Mouse (Mus musculus) kidney, embryonic 16.5 days (tissue): ENCODE results near the gene Zfp62. TPM values are rescaled to one million over a fixed set of nuclear protein-coding genes. Genes with fewer than 3 reads are reported as not detected.

Experiments used
- ATAC-seq: fragments of 200-750 bp; cut with Nextera tagmentation; 2 replicates; pipeline ENCODE4 v1.8.0; 2017; ENCODE audit warnings: moderate TSS enrichment; ENCODE audit not compliant: low FRiP score, low TSS enrichment
- H3K27ac ChIP-seq: fragments of 300-500 bp; sonication (generic); 2 replicates; pipeline ENCODE4 v1.5.1; 2014; ENCODE audit warnings: low read length
- H3K27me3 ChIP-seq: fragments of 300-500 bp; sonication (generic); 2 replicates; pipeline ENCODE4 v1.6.1; 2014; ENCODE audit warnings: low read length, control low read depth, mixed read lengths; ENCODE audit not compliant: insufficient read depth
- H3K36me3 ChIP-seq: fragments of 300-500 bp; sonication (generic); 2 replicates; pipeline ENCODE4 v1.6.1; 2014; ENCODE audit warnings: low read length, control low read depth, mixed read lengths; ENCODE audit not compliant: insufficient read depth
- H3K4me1 ChIP-seq: fragments of 300-500 bp; sonication (generic); 2 replicates; pipeline ENCODE4 v1.6.1; 2014; ENCODE audit warnings: low read length, control low read depth, mixed read lengths; ENCODE audit not compliant: insufficient read depth
- H3K4me2 ChIP-seq: fragments of 300-500 bp; sonication (generic); replicated peaks from 2 replicates; pipeline ENCODE4 v1.6.1; 2014; ENCODE audit warnings: low read depth, low read length
- H3K4me3 ChIP-seq: fragments of 300-500 bp; sonication (generic); 2 replicates; pipeline ENCODE4 v1.5.1; 2014; ENCODE audit warnings: mild to moderate bottlenecking, low read length
- H3K9ac ChIP-seq: fragments of 300-500 bp; sonication (generic); replicated peaks from 2 replicates; pipeline ENCODE4 v1.6.1; 2014; ENCODE audit warnings: low read length
- H3K9me3 ChIP-seq: fragments of 300-500 bp; sonication (generic); 2 replicates; pipeline ENCODE4 v1.6.1; 2016; ENCODE audit warnings: low read length, control low read depth
- WGBS: fragments of 180-500 bp; shearing (Covaris S2); extraction: QIAGEN DNeasy Blood & Tissue Kit; methylation state at CpG from one replicate; pipeline ENCODE4 v1.1.7; 2014; 5-methylcytosine and 5-hydroxymethylcytosine counted together
- polyA plus RNA-seq: library from polyadenylated mRNA; unstranded; fragments of >200 nt; fragmentation: Nextera tagmentation; extraction: Ambion mirVana; gene quantifications from 2 replicates; pipeline ENCODE4 v1.2.1, GENCODE M21; 2015

The Zfp62 gene
- polyA plus RNA-seq, 1 experiment from 2014 or later, result 46.3 TPM

- Histone ChIP-seq H3K27me3 (no peaks in the 10 kb centered on the region), H3K4me3 (peak overlapping the region; percentile 74), H3K9ac (peak overlapping the region; percentile 96), H3K4me2 (peak overlapping the region; percentile 86), H3K36me3 (peaks cover 8% of the 10 kb centered on the region), H3K9me3 (no peaks in the 10 kb centered on the region), H3K4me1 (peaks cover 18% of the 10 kb centered on the region), H3K27ac (peak overlapping the region; percentile 98)
- ATAC-seq, result peak; percentile 56; the same call in 1 of the 2 replicates
- WGBS, result under 1% methylated on average over 10 of the region's 10 CpGs
These were observed 500 bp upstream of the Zfp62 start for GRCm38 (mm10) chr11:49202523-49203061.

GRCm38 (mm10) chr11:49203771-49204497, 842 bp downstream of the Zfp62 start:
- WGBS, result under 1% methylated on average over 24 of the region's 24 CpGs
- H3K9me3 ChIP-seq, result no peaks in the 10 kb centered on the region

GRCm38 (mm10) chr11:49205080-49205590, 2.0 kb downstream of the Zfp62 start:
- H3K27ac ChIP-seq, result no peak overlapping the region
- ATAC-seq, result no peak
- H3K9ac ChIP-seq, result no peak overlapping the region
- 76% methylated on average over 6 of the region's 6 CpGs for WGBS
- H3K36me3 ChIP-seq, result peaks cover 8% of the 10 kb centered on the region
- no peaks in the 10 kb centered on the region for H3K9me3 ChIP-seq
- H3K27me3 ChIP-seq, result no peaks in the 10 kb centered on the region
- no peak overlapping the region for H3K4me3 ChIP-seq
- peaks cover 18% of the 10 kb centered on the region for H3K4me1 ChIP-seq
- peak overlapping the region; percentile 86 for H3K4me2 ChIP-seq

More at GRCm38 (mm10) chr11:49203771-49204497, 842 bp downstream of the Zfp62 start:
- Histone ChIP-seq H3K27ac (peak overlapping the region; percentile 98), H3K4me2 (peak overlapping the region; percentile 86), H3K4me3 (peak overlapping the region; percentile 74), H3K4me1 (peaks cover 18% of the 10 kb centered on the region), H3K9ac (peak overlapping the region; percentile 96), H3K36me3 (peaks cover 8% of the 10 kb centered on the region), H3K27me3 (no peaks in the 10 kb centered on the region)
- ATAC-seq, result peak; percentile 73

- no peak overlapping the region for H3K4me3 ChIP-seq
- H3K27ac ChIP-seq, result no peak overlapping the region
- peaks cover 13% of the 10 kb centered on the region for H3K4me1 ChIP-seq
- 100% methylated on average over 1 of the region's 1 CpGs for WGBS
- no peak overlapping the region for H3K4me2 ChIP-seq
- no peak overlapping the region for H3K9ac ChIP-seq
- H3K9me3 ChIP-seq, result no peaks in the 10 kb centered on the region
- no peaks in the 10 kb centered on the region for H3K27me3 ChIP-seq
- no peak for ATAC-seq
- H3K36me3 ChIP-seq, result peaks cover 8% of the 10 kb centered on the region
These were observed 4.4 kb downstream of the Zfp62 start for GRCm38 (mm10) chr11:49207495-49207894.

GRCm38 (mm10) chr11:49212577-49212976, 9.5 kb downstream of the Zfp62 start:
- no peak for ATAC-seq
- Histone ChIP-seq H3K36me3 (peaks cover 36% of the 10 kb centered on the region), H3K9me3 (no peaks in the 10 kb centered on the region), H3K4me2 (no peak overlapping the region), H3K9ac (no peak overlapping the region), H3K27ac (no peak overlapping the region; the same call in 1 of the 2 replicates), H3K4me3 (no peak overlapping the region), H3K4me1 (no peaks in the 10 kb centered on the region), H3K27me3 (no peaks in the 10 kb centered on the region)

GRCm38 (mm10) chr11:49213505-49213904, 10.4 kb downstream of the Zfp62 start:
- Histone ChIP-seq H3K9me3 (no peaks in the 10 kb centered on the region), H3K4me2 (no peak overlapping the region), H3K27me3 (no peaks in the 10 kb centered on the region), H3K27ac (no peak overlapping the region), H3K36me3 (peaks cover 36% of the 10 kb centered on the region), H3K9ac (no peak overlapping the region), H3K4me1 (no peaks in the 10 kb centered on the region), H3K4me3 (no peak overlapping the region)
- ATAC-seq, result no peak
- WGBS, result 98% methylated on average over 1 of the region's 1 CpGs

GRCm38 (mm10) chr11:49219271-49219670, 16.2 kb downstream of the Zfp62 start:
- Histone ChIP-seq H3K4me2 (no peak overlapping the region), H3K9me3 (no peaks in the 10 kb centered on the region), H3K27me3 (no peaks in the 10 kb centered on the region), H3K36me3 (peaks cover 30% of the 10 kb centered on the region), H3K9ac (no peak overlapping the region), H3K4me3 (no peak overlapping the region), H3K4me1 (no peaks in the 10 kb centered on the region), H3K27ac (no peak overlapping the region)
- WGBS, result 97% methylated on average over 2 of the region's 2 CpGs
- ATAC-seq, result no peak

GRCm38 (mm10) chr11:49224455-49224854, 21.4 kb downstream of the Zfp62 start:
- no peak overlapping the region for H3K4me2 ChIP-seq
- H3K27me3 ChIP-seq, result no peaks in the 10 kb centered on the region
- ATAC-seq, result no peak
- no peak overlapping the region for H3K9ac ChIP-seq
- no peaks in the 10 kb centered on the region for H3K4me1 ChIP-seq
- H3K4me3 ChIP-seq, result no peak overlapping the region
- no peaks in the 10 kb centered on the region for H3K36me3 ChIP-seq
- no peaks in the 10 kb centered on the region for H3K9me3 ChIP-seq
- H3K27ac ChIP-seq, result no peak overlapping the region
- 67% methylated on average over 1 of the region's 1 CpGs for WGBS

GRCm38 (mm10) chr11:49232781-49233180, 29.7 kb downstream of the Zfp62 start:
- no peak overlapping the region for H3K27ac ChIP-seq
- H3K9me3 ChIP-seq, result no peaks in the 10 kb centered on the region
- 64% methylated on average over 3 of the region's 3 CpGs for WGBS
- no peak overlapping the region for H3K9ac ChIP-seq
- no peak overlapping the region for H3K4me3 ChIP-seq
- no peak for ATAC-seq
- H3K36me3 ChIP-seq, result no peaks in the 10 kb centered on the region
- no peaks in the 10 kb centered on the region for H3K27me3 ChIP-seq
- no peak overlapping the region for H3K4me2 ChIP-seq
- no peaks in the 10 kb centered on the region for H3K4me1 ChIP-seq
